Mouse (Mus musculus): Measurements from ENCODE around the gene Vav1.
"Not testable (repeated sequence)": the region's sequence is repeated elsewhere in the genome, so short reads cannot be mapped to it uniquely, and the experiment has no call there.

Gene Vav1

GRCm38 (mm10) chr17:57255354-57255753, 23.5 kb upstream of the Vav1 start:
- no peak for DNase-seq

GRCm38 (mm10) chr17:57256921-57257485, 21.9 kb upstream of the Vav1 start:
- no peak for DNase-seq

- DNase-seq = no peak
Observed at GRCm38 (mm10) chr17:57258191-57258590, 20.7 kb upstream of the Vav1 start.

- no peak for DNase-seq
Observed at GRCm38 (mm10) chr17:57259742-57260141, 19.2 kb upstream of the Vav1 start.

GRCm38 (mm10) chr17:57260351-57260750, 18.5 kb upstream of the Vav1 start:
- DNase-seq = no peak

- DNase-seq = no peak
Observed at GRCm38 (mm10) chr17:57261286-57261685, 17.6 kb upstream of the Vav1 start.

GRCm38 (mm10) chr17:57261796-57262195, 17.1 kb upstream of the Vav1 start:
- DNase-seq = no peak

GRCm38 (mm10) chr17:57262901-57263550, 15.9 kb upstream of the Vav1 start:
- no peak for DNase-seq

- no peak for DNase-seq
Observed at GRCm38 (mm10) chr17:57264164-57264563, 14.7 kb upstream of the Vav1 start.

GRCm38 (mm10) chr17:57264972-57265945, 13.6 kb upstream of the Vav1 start:
- DNase-seq = peak; percentile 93

GRCm38 (mm10) chr17:57267556-57268126, 11.3 kb upstream of the Vav1 start:
- DNase-seq = no peak

- no peak for DNase-seq
Observed at GRCm38 (mm10) chr17:57271301-57271700, 7.6 kb upstream of the Vav1 start.

GRCm38 (mm10) chr17:57273846-57274245, 5.1 kb upstream of the Vav1 start:
- no peak for DNase-seq

- no peak for DNase-seq
Observed at GRCm38 (mm10) chr17:57274686-57275085, 4.2 kb upstream of the Vav1 start.

- DNase-seq = peak; percentile 91
Observed at GRCm38 (mm10) chr17:57275111-57275996, 3.5 kb upstream of the Vav1 start.

- no peak for DNase-seq
Observed at GRCm38 (mm10) chr17:57275997-57276351, 2.9 kb upstream of the Vav1 start.

- peak; percentile 80 for DNase-seq
Observed at GRCm38 (mm10) chr17:57276634-57277121, 2.2 kb upstream of the Vav1 start.

GRCm38 (mm10) chr17:57277598-57278261, 1.2 kb upstream of the Vav1 start:
- not testable (repeated sequence) for DNase-seq

- DNase-seq = no peak
Observed at GRCm38 (mm10) chr17:57278537-57278936, 363 bp upstream of the Vav1 start.

- no peak for DNase-seq
Observed at GRCm38 (mm10) chr17:57279591-57280224, 808 bp downstream of the Vav1 start.

GRCm38 (mm10) chr17:57280411-57280810, 1.5 kb downstream of the Vav1 start:
- no peak for DNase-seq
